Mouse (Mus musculus): ENCODE measurements around the gene Dusp28.

Dusp28 gene

GRCm38 (mm10) chr1:92906779-92907631 is at the start of gene Dusp28:
Gene Dusp28, plus strand, starts transcription at chr1:92906981.
- WGBS, result under 1% methylated on average over 81 of the region's 81 CpGs

GRCm38 (mm10) chr1:92861503-92861902 is 45.3 kb upstream of the Dusp28 start:
- WGBS, result 58% methylated on average over 6 of the region's 6 CpGs

- 87% methylated on average over 4 of the region's 4 CpGs for WGBS
Observed at GRCm38 (mm10) chr1:92863268-92863667, 43.5 kb upstream of the Dusp28 start.

- 64% methylated on average over 2 of the region's 2 CpGs for WGBS
Observed at GRCm38 (mm10) chr1:92866170-92866569, 40.6 kb upstream of the Dusp28 start.

GRCm38 (mm10) chr1:92869985-92870384 is 36.8 kb upstream of the Dusp28 start:
- WGBS, result 70% methylated on average over 2 of the region's 2 CpGs

- 91% methylated on average over 7 of the region's 7 CpGs for WGBS
Observed at GRCm38 (mm10) chr1:92872666-92873065, 34.1 kb upstream of the Dusp28 start.

- WGBS, result 84% methylated on average over 3 of the region's 3 CpGs
Observed at GRCm38 (mm10) chr1:92874011-92874410, 32.8 kb upstream of the Dusp28 start.

GRCm38 (mm10) chr1:92875360-92876111 is 31.2 kb upstream of the Dusp28 start:
- 63% methylated on average over 8 of the region's 8 CpGs for WGBS

- 76% methylated on average over 12 of the region's 12 CpGs for WGBS
Observed at GRCm38 (mm10) chr1:92877431-92877978, 29.3 kb upstream of the Dusp28 start.

- WGBS, result 84% methylated on average over 13 of the region's 13 CpGs
Observed at GRCm38 (mm10) chr1:92878066-92878741, 28.6 kb upstream of the Dusp28 start.

GRCm38 (mm10) chr1:92879266-92879665 is 27.5 kb upstream of the Dusp28 start:
- WGBS, result 56% methylated on average over 12 of the region's 12 CpGs

GRCm38 (mm10) chr1:92880101-92880500 is 26.7 kb upstream of the Dusp28 start:
- 90% methylated on average over 5 of the region's 5 CpGs for WGBS

GRCm38 (mm10) chr1:92881982-92882381 is 24.8 kb upstream of the Dusp28 start:
- WGBS, result 90% methylated on average over 6 of the region's 6 CpGs

- WGBS, result 84% methylated on average over 7 of the region's 7 CpGs
Observed at GRCm38 (mm10) chr1:92888901-92889655, 17.7 kb upstream of the Dusp28 start.

- 54% methylated on average over 3 of the region's 3 CpGs for WGBS
Observed at GRCm38 (mm10) chr1:92892791-92893190, 14.0 kb upstream of the Dusp28 start.

GRCm38 (mm10) chr1:92893896-92894295 is 12.9 kb upstream of the Dusp28 start:
- WGBS, result 75% methylated on average over 3 of the region's 3 CpGs

- WGBS, result 17% methylated on average over 3 of the region's 3 CpGs
Observed at GRCm38 (mm10) chr1:92895089-92895488, 11.7 kb upstream of the Dusp28 start.

GRCm38 (mm10) chr1:92902786-92903185 is 4.0 kb upstream of the Dusp28 start, which contains the start of gene Ankmy1:
Gene Ankmy1, minus strand, starts transcription at chr1:92902906.
- 5% methylated on average over 15 of the region's 15 CpGs for WGBS

GRCm38 (mm10) chr1:92903627-92904026 is 3.2 kb upstream of the Dusp28 start:
- 31% methylated on average over 4 of the region's 4 CpGs for WGBS

- 96% methylated on average over 2 of the region's 2 CpGs for WGBS
Observed at GRCm38 (mm10) chr1:92905703-92906310, 974 bp upstream of the Dusp28 start.

Measured in cerebral cortex, adult 2 months (tissue).